Mouse (Mus musculus) kidney, embryonic 14.5 days (tissue): Measurements from ENCODE around the gene Rgr. TPM values are rescaled to one million over a fixed set of nuclear protein-coding genes. Genes with fewer than 3 reads are reported as not detected.

Source experiments
- ATAC-seq: fragments of 200-750 bp; cut with Nextera tagmentation; 2 replicates; pipeline ENCODE4 v1.8.0; 2017; ENCODE audit warnings: moderate number of reproducible peaks, mild to moderate bottlenecking, moderate TSS enrichment, moderate library complexity; ENCODE audit not compliant: low FRiP score, low TSS enrichment
- H3K27ac ChIP-seq: fragments of 300-500 bp; sonication (generic); 2 replicates; pipeline ENCODE4 v1.5.1; 2014; ENCODE audit warnings: low read depth, mild to moderate bottlenecking, low read length, moderate library complexity, mixed read lengths
- H3K27me3 ChIP-seq: fragments of 300-500 bp; sonication (generic); 2 replicates; pipeline ENCODE4 v1.6.1; 2014; ENCODE audit warnings: mild to moderate bottlenecking, low read length; ENCODE audit not compliant: control insufficient read depth, insufficient read depth
- H3K36me3 ChIP-seq: fragments of 300-500 bp; sonication (generic); 2 replicates; pipeline ENCODE4 v1.6.1; 2014; ENCODE audit warnings: low read length, mixed read lengths; ENCODE audit not compliant: control insufficient read depth, insufficient read depth
- H3K4me1 ChIP-seq: fragments of 300-500 bp; sonication (generic); 2 replicates; pipeline ENCODE4 v1.6.1; 2014; ENCODE audit warnings: low read length, mixed read lengths; ENCODE audit not compliant: control insufficient read depth, insufficient read depth
- H3K4me2 ChIP-seq: fragments of 300-500 bp; sonication (generic); replicated peaks from 2 replicates; pipeline ENCODE4 v1.6.1; 2014; ENCODE audit warnings: low read depth, mild to moderate bottlenecking, low read length
- H3K4me3 ChIP-seq: fragments of 300-500 bp; sonication (generic); 2 replicates; pipeline ENCODE4 v1.5.1; 2014; ENCODE audit warnings: mild to moderate bottlenecking, low read length
- H3K9ac ChIP-seq: fragments of 300-500 bp; sonication (generic); 2 replicates; pipeline ENCODE4 v1.6.1; 2014; ENCODE audit warnings: low read depth, mild to moderate bottlenecking, low read length, moderate library complexity
- H3K9me3 ChIP-seq: fragments of 300-500 bp; sonication (generic); 2 replicates; pipeline ENCODE4 v1.6.1; 2016; ENCODE audit warnings: low read length; ENCODE audit not compliant: control insufficient read depth
- WGBS: fragments of 180-500 bp; shearing (Covaris S2); extraction: QIAGEN DNeasy Blood & Tissue Kit; methylation state at CpG from one replicate; pipeline ENCODE4 v1.1.7; 2014; 5-methylcytosine and 5-hydroxymethylcytosine counted together
- polyA plus RNA-seq: library from polyadenylated mRNA; unstranded; fragments of >200 nt; fragmentation: Nextera tagmentation; extraction: Ambion mirVana; gene quantifications from 2 replicates; pipeline ENCODE4 v1.2.1, GENCODE M21; 2014

Rgr gene
- polyA plus RNA-seq = not detected in 2 replicates

DNA sequence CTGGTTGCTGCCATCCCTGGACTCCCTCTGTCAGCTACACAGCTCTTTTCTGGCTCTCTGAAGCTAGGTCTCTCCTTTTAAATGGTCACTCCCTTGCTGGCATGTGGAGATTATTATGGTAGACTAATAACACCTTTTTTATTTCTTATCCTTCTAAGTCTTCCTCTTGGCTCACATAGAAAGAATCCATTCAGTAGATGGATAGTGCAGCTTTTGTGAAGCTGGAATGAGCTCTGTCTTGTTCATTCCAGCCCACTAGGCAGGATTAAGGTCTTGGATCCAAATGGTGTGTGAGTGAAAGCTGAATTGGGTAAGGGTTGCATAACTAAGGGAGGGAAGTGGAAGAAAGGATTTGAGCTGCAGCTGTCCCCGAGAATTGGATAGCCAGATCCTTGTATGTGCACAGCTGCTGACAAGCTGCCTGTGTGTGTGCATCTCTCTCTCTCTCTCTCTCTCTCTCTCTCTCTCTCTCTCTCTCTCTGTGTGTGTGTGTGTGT is at the start of gene Rgr:
Gene Rgr, minus strand, starts transcription at position 51 of the 497 bp plus-strand sequence.
- Histone ChIP-seq H3K9me3 (no peaks in the 10 kb centered on the region), H3K36me3 (no peaks in the 10 kb centered on the region), H3K4me3 (no peak within 1 kb of the TSS), H3K27ac (no peak within 1 kb of the TSS), H3K4me2 (no peak within 1 kb of the TSS), H3K27me3 (no peaks in the 10 kb centered on the region), H3K4me1 (no peaks in the 10 kb centered on the region), H3K9ac (no peak within 1 kb of the TSS)
- no peak for ATAC-seq
- 65% methylated on average over 1 of the region's 1 CpGs for WGBS

DNA sequence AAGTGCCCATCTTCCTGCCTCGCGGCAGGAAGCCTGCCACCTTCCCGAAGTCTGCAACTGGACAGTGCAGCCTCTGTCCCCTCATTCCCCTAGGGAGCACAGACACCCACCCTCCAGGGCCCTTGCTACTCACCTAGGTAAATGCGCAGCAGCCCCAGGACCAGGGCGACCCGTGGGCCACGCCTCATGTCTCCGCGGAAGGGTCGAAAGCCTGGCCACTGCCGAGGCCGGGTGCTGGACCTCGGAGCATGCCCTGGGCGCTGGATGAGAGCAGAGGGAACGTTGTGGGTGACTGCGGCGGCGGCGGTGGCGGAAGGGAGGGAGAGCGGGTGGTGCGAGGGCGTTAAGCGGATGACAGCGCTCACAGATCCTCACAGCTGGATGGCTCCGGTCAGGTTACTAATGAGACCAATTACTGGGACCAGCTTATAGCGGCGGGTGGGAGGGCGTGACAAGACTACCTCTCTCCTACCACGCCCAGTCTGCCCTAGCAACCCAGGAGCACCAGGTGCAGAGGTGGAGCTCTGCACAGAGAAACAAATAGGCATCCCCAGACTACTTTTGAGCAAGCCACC is 49.3 kb upstream of the Rgr start, which contains the start of gene Cdhr1:
Gene Cdhr1, minus strand, starts transcription at position 392 of the 575 bp plus-strand sequence.
- H3K4me2 ChIP-seq = peak within 1 kb of the TSS; percentile 48
- H3K36me3 ChIP-seq = no peaks in the 10 kb centered on the region
- H3K4me1 ChIP-seq = 0 out of 2 replicates have a peak, but pooled peaks cover 5% of the 10 kb centered on the region
- peak; percentile 93 for ATAC-seq
- WGBS = under 1% methylated on average over 30 of the region's 30 CpGs
- H3K27ac ChIP-seq = no peak within 1 kb of the TSS
- H3K4me3 ChIP-seq = peak within 1 kb of the TSS; percentile 27; the same call in 1 of the 2 replicates
- peak within 1 kb of the TSS; percentile 37; the same call in 1 of the 2 replicates for H3K9ac ChIP-seq
- peaks cover 12% of the 10 kb centered on the region for H3K27me3 ChIP-seq
- no peaks in the 10 kb centered on the region for H3K9me3 ChIP-seq

DNA sequence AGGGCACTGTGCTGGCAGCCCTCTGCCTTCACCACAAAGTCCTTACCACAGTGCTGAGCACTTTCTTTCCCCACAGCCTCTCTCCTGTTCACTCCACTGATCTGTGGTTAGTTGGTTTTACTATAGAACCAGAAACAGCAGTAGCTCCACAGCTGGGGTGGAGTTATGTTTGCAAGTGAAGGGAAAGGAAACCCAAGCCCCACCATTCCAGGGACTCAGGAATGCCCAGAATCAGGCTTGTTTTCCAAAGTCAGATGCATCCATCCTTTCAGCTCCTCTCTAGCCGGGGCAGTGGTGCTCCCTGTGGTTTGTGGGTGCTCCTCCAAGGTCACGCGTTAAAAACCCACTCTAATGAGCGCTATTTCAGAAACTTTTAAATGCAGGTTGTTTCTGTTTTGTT is 46.8 kb upstream of the Rgr start:
- ATAC-seq = no peak
- Histone ChIP-seq H3K27ac (no peak overlapping the region), H3K4me1 (0 out of 2 replicates have a peak, but pooled peaks cover 5% of the 10 kb centered on the region), H3K36me3 (no peaks in the 10 kb centered on the region), H3K9ac (no peak overlapping the region), H3K9me3 (no peaks in the 10 kb centered on the region), H3K4me3 (no peak overlapping the region), H3K27me3 (peaks cover 12% of the 10 kb centered on the region), H3K4me2 (no peak overlapping the region)
- WGBS = 83% methylated on average over 4 of the region's 4 CpGs

DNA sequence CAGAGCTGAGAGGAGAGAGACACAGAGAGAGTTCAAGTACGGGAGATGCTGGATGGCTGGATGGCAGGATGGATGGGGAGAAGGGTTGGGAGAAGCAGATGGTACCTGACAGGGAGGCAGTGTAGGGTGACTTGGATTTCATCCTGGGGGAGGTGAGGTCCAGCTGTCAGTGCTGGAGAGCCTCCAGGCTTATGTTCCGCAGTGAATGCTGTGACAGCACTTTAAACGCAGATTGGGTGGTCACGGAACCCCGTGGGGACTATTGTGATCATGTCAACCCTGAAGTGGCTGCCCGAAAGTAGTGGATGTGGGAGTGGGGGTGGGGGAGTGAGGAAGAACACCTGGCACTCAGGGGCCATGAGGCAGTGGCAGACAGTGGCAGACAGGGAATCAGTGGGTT is 45.7 kb upstream of the Rgr start:
- peaks cover 12% of the 10 kb centered on the region for H3K27me3 ChIP-seq
- no peak overlapping the region for H3K27ac ChIP-seq
- H3K4me1 ChIP-seq = 0 out of 2 replicates have a peak, but pooled peaks cover 5% of the 10 kb centered on the region
- WGBS = 49% methylated on average over 6 of the region's 6 CpGs
- ATAC-seq = no peak
- H3K4me2 ChIP-seq = no peak overlapping the region
- H3K36me3 ChIP-seq = no peaks in the 10 kb centered on the region
- H3K9ac ChIP-seq = no peak overlapping the region
- no peak overlapping the region for H3K4me3 ChIP-seq
- no peaks in the 10 kb centered on the region for H3K9me3 ChIP-seq

DNA sequence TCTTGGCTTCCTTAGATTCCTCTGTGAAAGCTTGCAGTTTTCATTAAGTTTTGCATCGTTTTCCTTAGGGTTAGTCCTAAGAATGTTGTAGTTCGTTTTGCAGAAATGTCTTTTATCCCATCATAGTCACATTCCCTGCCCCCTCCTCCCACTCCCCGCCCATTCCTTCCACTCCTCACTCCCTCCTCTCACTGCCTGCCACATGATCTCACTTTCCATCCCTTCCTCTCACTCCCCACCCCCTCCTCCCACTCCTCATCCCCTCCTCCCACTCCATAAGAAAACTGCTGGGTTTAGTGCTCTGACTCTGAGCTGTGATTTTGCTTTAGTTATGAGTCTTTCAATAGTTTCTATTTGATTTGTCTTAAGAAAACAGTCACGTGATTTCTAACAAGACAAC is 35.0 kb upstream of the Rgr start:
- Histone ChIP-seq H3K4me1 (0 out of 2 replicates have a peak, but pooled peaks cover 3% of the 10 kb centered on the region), H3K27ac (no peak overlapping the region), H3K27me3 (no peaks in the 10 kb centered on the region), H3K4me2 (no peak overlapping the region), H3K9me3 (no peaks in the 10 kb centered on the region), H3K4me3 (no peak overlapping the region), H3K36me3 (no peaks in the 10 kb centered on the region), H3K9ac (no peak overlapping the region)
- ATAC-seq = no peak
- 30% methylated on average over 4 of the region's 4 CpGs for WGBS

DNA sequence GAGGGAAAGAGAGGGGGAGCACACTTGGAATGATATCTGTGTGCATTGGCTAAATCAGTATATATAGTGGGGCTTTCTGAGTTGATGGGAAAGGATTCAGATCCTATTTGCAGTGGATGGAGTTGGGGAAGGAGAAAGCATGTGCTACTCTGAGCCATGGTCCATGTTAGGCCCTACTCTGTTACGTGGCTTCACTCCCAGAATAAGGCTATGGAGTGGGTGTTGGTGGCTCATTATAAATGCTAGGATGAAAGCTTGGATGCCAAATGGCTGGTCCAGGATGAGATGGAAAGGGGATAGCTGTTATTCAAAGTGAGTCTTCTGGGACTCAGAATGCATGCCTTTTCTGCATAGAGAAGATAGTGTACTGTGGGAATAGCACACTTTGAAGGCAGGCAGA is 32.0 kb upstream of the Rgr start:
- Histone ChIP-seq H3K36me3 (no peaks in the 10 kb centered on the region), H3K9me3 (no peaks in the 10 kb centered on the region), H3K4me3 (no peak overlapping the region), H3K9ac (no peak overlapping the region), H3K4me1 (0 out of 2 replicates have a peak, but pooled peaks cover 3% of the 10 kb centered on the region), H3K27me3 (no peaks in the 10 kb centered on the region), H3K27ac (no peak overlapping the region), H3K4me2 (no peak overlapping the region)
- 91% methylated on average over 1 of the region's 1 CpGs for WGBS
- ATAC-seq = no peak

DNA sequence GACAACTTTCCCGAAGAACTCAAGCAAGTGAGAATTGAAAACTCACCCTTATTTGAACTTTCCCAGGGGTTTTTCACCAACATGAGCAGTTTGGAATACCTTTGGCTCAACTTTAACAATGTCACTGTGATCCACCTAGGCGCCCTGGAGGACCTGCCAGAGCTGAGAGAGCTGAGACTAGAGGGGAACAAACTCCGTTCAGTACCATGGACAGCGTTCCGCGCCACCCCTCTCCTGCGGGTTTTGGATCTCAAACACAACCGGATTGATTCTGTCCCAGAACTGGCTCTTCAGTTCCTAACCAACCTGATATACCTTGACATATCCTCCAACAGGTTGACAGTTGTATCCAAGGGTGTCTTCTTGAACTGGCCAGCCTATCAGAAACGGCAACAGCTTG is 19.8 kb upstream of the Rgr start:
- Histone ChIP-seq H3K4me2 (no peak overlapping the region), H3K4me3 (no peak overlapping the region), H3K27me3 (no peaks in the 10 kb centered on the region), H3K36me3 (no peaks in the 10 kb centered on the region), H3K9me3 (no peaks in the 10 kb centered on the region), H3K27ac (no peak overlapping the region), H3K9ac (no peak overlapping the region), H3K4me1 (no peaks in the 10 kb centered on the region)
- 16% methylated on average over 9 of the region's 9 CpGs for WGBS
- ATAC-seq = peak; percentile 66; the same call in 1 of the 2 replicates

DNA sequence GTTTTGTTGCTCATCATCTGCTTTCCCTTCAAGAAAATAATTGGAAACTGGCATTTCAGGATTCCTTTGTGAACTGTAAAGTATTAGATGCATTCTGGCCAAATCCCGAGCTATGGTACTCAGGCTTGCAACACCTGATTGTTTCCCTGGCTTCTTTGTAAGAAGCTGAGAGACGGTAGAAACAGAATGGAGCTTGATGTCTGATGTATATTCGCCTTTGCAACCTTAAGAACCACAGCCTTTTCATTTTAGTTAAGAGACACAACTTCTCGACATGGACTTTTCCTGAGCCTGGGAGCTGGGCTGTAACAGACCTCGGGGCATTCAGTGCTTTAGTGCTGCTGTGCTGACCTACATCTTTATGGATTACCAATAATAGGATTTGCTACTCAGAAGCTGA is 18.9 kb upstream of the Rgr start, which contains the start of gene Lrit2:
Gene Lrit2, plus strand, starts transcription at position 301 of the 400 bp plus-strand sequence.
- no peak within 1 kb of the TSS for H3K4me2 ChIP-seq
- 82% methylated on average over 5 of the region's 5 CpGs for WGBS
- no peak within 1 kb of the TSS for H3K27ac ChIP-seq
- no peaks in the 10 kb centered on the region for H3K9me3 ChIP-seq
- no peaks in the 10 kb centered on the region for H3K36me3 ChIP-seq
- no peak for ATAC-seq
- H3K27me3 ChIP-seq = no peaks in the 10 kb centered on the region
- no peak within 1 kb of the TSS for H3K9ac ChIP-seq
- no peak within 1 kb of the TSS for H3K4me3 ChIP-seq
- H3K4me1 ChIP-seq = no peaks in the 10 kb centered on the region

DNA sequence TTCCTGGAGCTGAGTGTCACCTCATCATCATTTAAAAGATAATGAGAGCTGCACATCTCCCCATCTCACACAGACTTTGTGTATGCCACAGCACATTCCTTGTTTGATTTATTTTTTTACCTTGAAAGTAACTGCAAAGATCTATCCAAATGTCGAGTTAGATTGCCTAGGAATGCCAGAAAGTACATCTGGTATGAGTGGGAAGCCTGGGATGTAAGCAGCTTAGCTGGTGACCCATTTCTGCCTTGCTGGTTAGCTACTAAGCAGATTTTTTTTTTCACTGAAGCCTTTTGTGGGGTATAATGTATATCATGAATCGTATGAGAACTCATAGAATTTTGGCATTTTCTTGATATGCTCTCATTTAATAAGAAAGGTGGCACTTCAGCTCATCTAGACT is 17.9 kb upstream of the Rgr start:
- Histone ChIP-seq H3K36me3 (no peaks in the 10 kb centered on the region), H3K4me3 (no peak overlapping the region), H3K9ac (no peak overlapping the region), H3K4me1 (no peaks in the 10 kb centered on the region), H3K27ac (no peak overlapping the region), H3K4me2 (no peak overlapping the region), H3K27me3 (no peaks in the 10 kb centered on the region), H3K9me3 (no peaks in the 10 kb centered on the region)
- no peak for ATAC-seq
- WGBS = 59% methylated on average over 2 of the region's 2 CpGs
